Comparison of ENCODE assay signal across 12 mouse cellular contexts in the genomic region with DNA sequence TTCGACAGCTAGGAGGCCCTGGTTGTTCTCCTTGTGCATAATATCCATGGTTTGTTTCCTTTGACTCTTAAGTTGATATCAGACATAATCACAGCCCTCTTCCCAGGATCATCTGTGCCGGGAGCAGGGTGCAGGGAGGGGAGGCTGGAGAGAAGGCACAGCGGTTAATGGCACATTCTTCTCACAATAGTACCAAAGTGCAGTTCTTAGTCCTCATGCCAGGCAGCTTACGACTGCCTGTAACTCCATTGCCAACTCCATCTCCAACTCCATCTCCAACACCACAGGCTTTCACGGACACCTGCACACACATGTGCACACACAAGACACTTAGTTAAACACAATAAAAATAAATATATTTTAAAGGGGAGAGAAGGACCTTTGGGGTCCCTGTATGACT.
"Had no signal": no experiment of that assay in that cellular context is flagged by ENCODE, and none has a peak within 500 bp of the region (broad histone marks: within the 10 kb centered on the region; RNA-seq: fewer than 3 reads in every experiment).

No protein-coding gene starts in this region.

- H3K27ac ChIP-seq: liver, embryonic 15.5 days; midbrain, embryonic 15.5 days; stomach, postnatal 0 days had no signal

- ATAC-seq: intestine, postnatal 0 days; lung, postnatal 0 days; midbrain, embryonic 15.5 days had no signal

- H3K9me3 ChIP-seq: liver, embryonic 15.5 days; midbrain, embryonic 15.5 days had no signal

- H3K4me3 ChIP-seq: liver, embryonic 15.5 days; midbrain, embryonic 15.5 days had no signal

- H3K9ac ChIP-seq: liver, embryonic 15.5 days; midbrain, embryonic 15.5 days had no signal

- H3K4me2 ChIP-seq: liver, embryonic 11.5 days; liver, embryonic 15.5 days; midbrain, embryonic 15.5 days had no signal

- DNase-seq: kidney, adult 8-10 months; kidney, postnatal 25 days; left cerebral cortex, postnatal 4 days; lung, adult 2 months; lung, postnatal 36 days; thymus, postnatal 4 days had no signal

- H3K27me3 ChIP-seq: liver, embryonic 15.5 days; midbrain, embryonic 15.5 days had no signal

- H3K36me3 ChIP-seq: liver, embryonic 15.5 days; midbrain, embryonic 15.5 days had no signal

- H3K4me1 ChIP-seq: liver, embryonic 15.5 days; midbrain, embryonic 15.5 days had no signal
